In genomic region chr14:19887569-19887968, GRCm38 (mm10) we compare ENCODE assay signal across 16 mouse cellular contexts.
DNase-seq lines count a peak whose midpoint lies in the region; ATAC-seq lines count a peak whose summit lies in the region.
"Had no signal": no experiment of that assay in that cellular context is flagged by ENCODE, and none has a peak within 500 bp of the region (broad histone marks: within the 10 kb centered on the region; RNA-seq: fewer than 3 reads in every experiment).

No protein-coding gene starts in this region.

- ATAC-seq in kidney, embryonic 14.5 days (ENCODE audit: low FRiP score, low TSS enrichment), result no peak

- peak; percentile 42 to 62 for DNase-seq in frontal cortex, postnatal 36 days (ENCODE audit: low spot score in 2 of 2)
- no peak for DNase-seq in frontal cortex, postnatal 25 days (ENCODE audit: low spot score in 2 of 2)
- DNase-seq in left cerebral cortex, adult 18-20 months (ENCODE audit: low spot score in 2 of 2), result peak; percentile 16 to 53
- DNase-seq in left cerebral cortex, postnatal 4 days, result no peak
- DNase-seq in layer of hippocampus, adult 18-20 months (ENCODE audit: low spot score in 2 of 2), result peak; percentile 53 to 84
- peak; percentile 24 to 29 for DNase-seq in left cerebral cortex, postnatal 36 days (ENCODE audit: low spot score in 2 of 2)
- no peak for DNase-seq in yolk sac, embryonic 10.5 days (ENCODE audit: low spot score)
- DNase-seq: B cell, adult 2 months; cerebellum, postnatal 25 days; gastrocnemius, postnatal 10 days; liver, embryonic 13.5 days; lung, postnatal 10 days had no signal

- no peak overlapping the region for H3K27ac ChIP-seq in kidney, embryonic 14.5 days (ENCODE audit: low read depth, low read length)
- H3K27ac ChIP-seq: kidney, embryonic 15.5 days; liver, embryonic 13.5 days; midbrain, embryonic 10.5 days had no signal

- H3K27me3 ChIP-seq in kidney, embryonic 14.5 days (ENCODE audit: control insufficient read depth, insufficient read depth, low read length), result no peaks in the 10 kb centered on the region
- H3K27me3 ChIP-seq: kidney, embryonic 15.5 days; liver, embryonic 13.5 days had no signal

- no peak overlapping the region for H3K9ac ChIP-seq in kidney, embryonic 14.5 days (ENCODE audit: low read depth, low read length)
- H3K9ac ChIP-seq: kidney, embryonic 15.5 days; liver, embryonic 13.5 days had no signal

- no peaks in the 10 kb centered on the region for H3K9me3 ChIP-seq in kidney, embryonic 14.5 days (ENCODE audit: control insufficient read depth, low read length)
- H3K9me3 ChIP-seq: kidney, embryonic 15.5 days; liver, embryonic 13.5 days; midbrain, embryonic 10.5 days had no signal

- H3K4me3 ChIP-seq in kidney, embryonic 14.5 days (ENCODE audit: low read length), result no peak overlapping the region
- H3K4me3 ChIP-seq: kidney, embryonic 15.5 days; liver, embryonic 13.5 days; midbrain, embryonic 10.5 days; myocyte had no signal

- no peak overlapping the region for H3K4me2 ChIP-seq in kidney, embryonic 14.5 days (replicated peaks; ENCODE audit: low read depth, low read length)
- H3K4me2 ChIP-seq: kidney, embryonic 15.5 days; liver, embryonic 13.5 days had no signal

- 96% methylated on average over 5 of the region's 5 CpGs for WGBS in kidney, embryonic 14.5 days

- intact Hi-C loops in left cerebral cortex, postnatal 4 days (cut with DNase I), result no loop called here
- intact Hi-C loops in left cerebral cortex, postnatal 36 days (cut with DNase I), result no loop called here

- no peaks in the 10 kb centered on the region; the same call in 1 of the 2 replicates for H3K36me3 ChIP-seq in kidney, embryonic 14.5 days (ENCODE audit: control insufficient read depth, insufficient read depth, low read length)
- H3K36me3 ChIP-seq: liver, embryonic 13.5 days had no signal

- 0 out of 2 replicates have a peak, but pooled peaks cover 4% of the 10 kb centered on the region for H3K4me1 ChIP-seq in kidney, embryonic 14.5 days (ENCODE audit: control insufficient read depth, insufficient read depth, low read length)
- H3K4me1 ChIP-seq: kidney, embryonic 15.5 days; liver, embryonic 13.5 days; midbrain, embryonic 10.5 days had no signal

Comparison
In these comparisons a context has a peak if more than half of its experiments do, and no peak if none do; other contexts are left out.
1. DNase-seq: peak in frontal cortex, postnatal 36 days (2 of 2), left cerebral cortex, adult 18-20 months (2 of 2), layer of hippocampus, adult 18-20 months (2 of 2) and left cerebral cortex, postnatal 36 days (2 of 2); none in frontal cortex, postnatal 25 days (0 of 2), left cerebral cortex, postnatal 4 days (single experiment) and yolk sac, embryonic 10.5 days (single experiment).